Mouse (Mus musculus): Measurements from ENCODE around the gene Map4k3. TPM values are rescaled to one million over a fixed set of nuclear protein-coding genes. Genes with fewer than 3 reads are reported as not detected.
A peak's percentile ranks its signal among the peaks of the same experiment; 100 is the strongest.

The Map4k3 gene
- polyA plus RNA-seq, 1 experiment from 2014 or later: 38.2 TPM

- Histone ChIP-seq H3K4me3 (replicated peaks; ENCODE audit: low read length) (no peak overlapping the region), H3K27me3 (ENCODE audit: control insufficient read depth, insufficient read depth, low read length) (no peaks in the 10 kb centered on the region), H3K9me3 (ENCODE audit: control insufficient read depth, low read length) (no peaks in the 10 kb centered on the region), H3K4me1 (replicated peaks; ENCODE audit: control insufficient read depth, insufficient read depth, low read length) (no peaks in the 10 kb centered on the region), H3K27ac (no peak overlapping the region), H3K9ac (no peak overlapping the region), H3K4me2 (replicated peaks) (no peak overlapping the region), H3K36me3 (replicated peaks; ENCODE audit: control insufficient read depth, insufficient read depth) (peaks cover 85% of the 10 kb centered on the region)
- DNase-seq (ENCODE audit: low spot score) (peak; percentile 54), ATAC-seq (ENCODE audit: low FRiP score) (peak; percentile 37; the same call in 1 of the 2 replicates)
- 56% methylated on average over 13 of the region's 13 CpGs for WGBS
Measured at GRCm38 (mm10) chr17:80601371-80601770, 126.9 kb downstream of the Map4k3 start.

DNA sequence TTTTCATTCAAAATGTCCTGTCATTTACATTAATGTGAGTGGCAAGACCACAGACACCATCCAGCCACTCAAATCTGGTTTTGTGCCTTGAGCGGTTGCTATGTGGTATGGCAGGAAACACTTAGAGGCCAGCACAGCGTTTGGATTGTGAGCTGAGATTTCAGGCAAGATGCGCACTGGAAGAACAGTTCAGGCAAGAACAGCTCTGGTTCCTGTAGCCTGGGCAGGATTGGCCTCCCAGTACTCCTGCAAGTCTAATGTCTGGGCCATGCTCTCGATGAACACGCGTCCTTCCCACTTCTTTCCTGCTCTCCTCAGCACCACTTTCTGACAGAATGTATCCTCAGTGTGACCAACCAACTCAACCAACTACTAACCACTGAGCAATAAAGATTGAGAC, 145.2 kb downstream of the Map4k3 start:
- no peaks in the 10 kb centered on the region for H3K4me1 ChIP-seq (replicated peaks; ENCODE audit: control insufficient read depth, insufficient read depth, low read length)
- H3K9me3 ChIP-seq (ENCODE audit: control insufficient read depth, low read length): no peaks in the 10 kb centered on the region
- over 99% methylated on average over 6 of the region's 6 CpGs for WGBS
- DNase-seq (ENCODE audit: low spot score) (no peak), ATAC-seq (ENCODE audit: low FRiP score) (no peak)
- H3K4me2 ChIP-seq (replicated peaks): no peak overlapping the region
- peaks cover 66% of the 10 kb centered on the region for H3K36me3 ChIP-seq (replicated peaks; ENCODE audit: control insufficient read depth, insufficient read depth)
- H3K27ac ChIP-seq: no peak overlapping the region
- H3K27me3 ChIP-seq (ENCODE audit: control insufficient read depth, insufficient read depth, low read length): no peaks in the 10 kb centered on the region
- no peak overlapping the region for H3K4me3 ChIP-seq (replicated peaks; ENCODE audit: low read length)
- no peak overlapping the region for H3K9ac ChIP-seq

DNA sequence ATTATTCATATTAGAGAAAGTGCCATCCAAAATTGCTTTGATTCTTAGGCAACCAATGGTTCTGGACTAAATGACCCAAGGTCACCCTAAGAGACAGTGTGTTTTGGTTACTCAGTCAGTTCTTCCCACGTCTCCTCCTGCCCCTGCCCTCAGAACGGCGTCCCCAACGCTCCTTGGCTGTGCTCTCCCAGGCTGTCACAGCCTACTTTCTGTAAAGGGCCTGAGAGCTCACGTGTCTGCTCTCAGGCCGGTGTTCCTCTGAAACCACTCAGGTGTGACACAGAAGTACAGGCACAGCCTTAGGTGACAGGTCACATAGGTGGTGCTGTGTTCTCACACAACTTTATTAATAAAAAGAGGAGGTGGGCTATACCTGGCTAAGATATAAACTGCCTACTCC, 148.4 kb downstream of the Map4k3 start:
- H3K4me2 ChIP-seq (replicated peaks): no peak overlapping the region
- no peaks in the 10 kb centered on the region for H3K27me3 ChIP-seq (ENCODE audit: control insufficient read depth, insufficient read depth, low read length)
- H3K4me1 ChIP-seq (replicated peaks; ENCODE audit: control insufficient read depth, insufficient read depth, low read length): peaks cover 13% of the 10 kb centered on the region; the same call in 1 of the 2 replicates
- no peaks in the 10 kb centered on the region for H3K9me3 ChIP-seq (ENCODE audit: control insufficient read depth, low read length)
- 80% methylated on average over 6 of the region's 6 CpGs for WGBS
- no peak overlapping the region for H3K9ac ChIP-seq
- DNase-seq (ENCODE audit: low spot score) (no peak), ATAC-seq (ENCODE audit: low FRiP score) (no peak)
- H3K4me3 ChIP-seq (replicated peaks; ENCODE audit: low read length): no peak overlapping the region
- peaks cover 46% of the 10 kb centered on the region for H3K36me3 ChIP-seq (replicated peaks; ENCODE audit: control insufficient read depth, insufficient read depth)
- no peak overlapping the region for H3K27ac ChIP-seq

- 91% methylated on average over 9 of the region's 9 CpGs for WGBS
- no peak for ATAC-seq (ENCODE audit: low FRiP score)
Measured at GRCm38 (mm10) chr17:80579089-80579488, 149.2 kb downstream of the Map4k3 start.

GRCm38 (mm10) chr17:80578041-80578440, 150.2 kb downstream of the Map4k3 start:
- WGBS: 89% methylated on average over 1 of the region's 1 CpGs
- Histone ChIP-seq H3K9me3 (ENCODE audit: control insufficient read depth, low read length) (no peaks in the 10 kb centered on the region), H3K36me3 (replicated peaks; ENCODE audit: control insufficient read depth, insufficient read depth) (peaks cover 28% of the 10 kb centered on the region), H3K4me3 (replicated peaks; ENCODE audit: low read length) (no peak overlapping the region), H3K4me1 (replicated peaks; ENCODE audit: control insufficient read depth, insufficient read depth, low read length) (peaks cover 13% of the 10 kb centered on the region; the same call in 1 of the 2 replicates), H3K9ac (no peak overlapping the region), H3K4me2 (replicated peaks) (peak overlapping the region; percentile 88), H3K27ac (no peak overlapping the region), H3K27me3 (ENCODE audit: control insufficient read depth, insufficient read depth, low read length) (no peaks in the 10 kb centered on the region)
- ATAC-seq (ENCODE audit: low FRiP score): no peak
- no peak for DNase-seq (ENCODE audit: low spot score)

More at GRCm38 (mm10) chr17:80579089-80579488, 149.2 kb downstream of the Map4k3 start:
- Histone ChIP-seq H3K9me3 (ENCODE audit: control insufficient read depth, low read length) (no peaks in the 10 kb centered on the region), H3K27me3 (ENCODE audit: control insufficient read depth, insufficient read depth, low read length) (no peaks in the 10 kb centered on the region), H3K4me1 (replicated peaks; ENCODE audit: control insufficient read depth, insufficient read depth, low read length) (peaks cover 13% of the 10 kb centered on the region; the same call in 1 of the 2 replicates), H3K4me3 (replicated peaks; ENCODE audit: low read length) (no peak overlapping the region), H3K27ac (no peak overlapping the region), H3K4me2 (replicated peaks) (no peak overlapping the region), H3K36me3 (replicated peaks; ENCODE audit: control insufficient read depth, insufficient read depth) (peaks cover 39% of the 10 kb centered on the region), H3K9ac (no peak overlapping the region)
- no peak for DNase-seq (ENCODE audit: low spot score)

- H3K4me2 ChIP-seq (replicated peaks): peak within 1 kb of the TSS; percentile 88
- H3K9ac ChIP-seq: peak within 1 kb of the TSS; percentile 61
- DNase-seq (ENCODE audit: low spot score) (no peak), ATAC-seq (ENCODE audit: low FRiP score) (peak; percentile 38; the same call in 1 of the 2 replicates)
- peak within 1 kb of the TSS; percentile 4; the same call in 1 of the 2 replicates for H3K27ac ChIP-seq
- WGBS: 68% methylated on average over 15 of the region's 15 CpGs
- no peaks in the 10 kb centered on the region for H3K9me3 ChIP-seq (ENCODE audit: control insufficient read depth, low read length)
- peaks cover 24% of the 10 kb centered on the region for H3K36me3 ChIP-seq (replicated peaks; ENCODE audit: control insufficient read depth, insufficient read depth)
- H3K4me1 ChIP-seq (replicated peaks; ENCODE audit: control insufficient read depth, insufficient read depth, low read length): peaks cover 13% of the 10 kb centered on the region; the same call in 1 of the 2 replicates
- no peaks in the 10 kb centered on the region for H3K27me3 ChIP-seq (ENCODE audit: control insufficient read depth, insufficient read depth, low read length)
- H3K4me3 ChIP-seq (replicated peaks; ENCODE audit: low read length): peak within 1 kb of the TSS; percentile 36
Measured at GRCm38 (mm10) chr17:80577639-80578038, 150.6 kb downstream of the Map4k3 start, which contains the start of gene Cdkl4. Gene Cdkl4 (minus strand): TSS chr17:80577813.

DNA sequence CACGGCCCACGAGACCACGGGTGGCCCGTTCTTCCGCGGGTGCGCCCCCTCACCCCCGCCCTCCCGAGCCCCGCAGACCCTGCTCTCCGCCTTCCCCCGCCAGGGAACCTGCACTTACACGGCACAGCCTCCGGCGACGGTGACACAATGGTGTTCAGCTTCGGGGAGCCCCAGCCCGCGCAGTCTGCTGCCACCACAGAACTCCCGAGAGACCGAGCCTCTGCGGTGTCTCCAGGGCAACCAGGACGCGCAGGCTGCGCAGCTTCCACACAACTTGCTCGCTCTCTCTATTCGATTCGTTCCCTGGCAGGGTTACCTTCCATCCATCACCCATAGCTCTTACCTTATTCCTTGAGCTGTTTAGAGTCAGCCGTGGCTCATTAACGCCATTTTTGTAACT, 151.1 kb downstream of the Map4k3 start:
- H3K4me3 ChIP-seq (replicated peaks; ENCODE audit: low read length): peak overlapping the region; percentile 36
- peaks cover 20% of the 10 kb centered on the region for H3K36me3 ChIP-seq (replicated peaks; ENCODE audit: control insufficient read depth, insufficient read depth)
- peak; percentile 92 for ATAC-seq (ENCODE audit: low FRiP score)
- H3K4me1 ChIP-seq (replicated peaks; ENCODE audit: control insufficient read depth, insufficient read depth, low read length): peaks cover 13% of the 10 kb centered on the region; the same call in 1 of the 2 replicates
- peak; percentile 77 for DNase-seq (ENCODE audit: low spot score)
- peak overlapping the region; percentile 61 for H3K9ac ChIP-seq
- peak overlapping the region; percentile 88 for H3K4me2 ChIP-seq (replicated peaks)
- under 1% methylated on average over 29 of the region's 30 CpGs for WGBS
- H3K9me3 ChIP-seq (ENCODE audit: control insufficient read depth, low read length): no peaks in the 10 kb centered on the region
- peak overlapping the region; percentile 4; the same call in 1 of the 2 replicates for H3K27ac ChIP-seq
- H3K27me3 ChIP-seq (ENCODE audit: control insufficient read depth, insufficient read depth, low read length): no peaks in the 10 kb centered on the region

- DNase-seq (ENCODE audit: low spot score) (no peak), ATAC-seq (ENCODE audit: low FRiP score) (no peak)
- no peak overlapping the region for H3K4me2 ChIP-seq (replicated peaks)
- H3K9ac ChIP-seq: no peak overlapping the region
- no peak overlapping the region for H3K4me3 ChIP-seq (replicated peaks; ENCODE audit: low read length)
- H3K27me3 ChIP-seq (ENCODE audit: control insufficient read depth, insufficient read depth, low read length): no peaks in the 10 kb centered on the region
- WGBS: 74% methylated on average over 7 of the region's 7 CpGs
- peaks cover 4% of the 10 kb centered on the region; the same call in 1 of the 2 replicates for H3K36me3 ChIP-seq (replicated peaks; ENCODE audit: control insufficient read depth, insufficient read depth)
- no peaks in the 10 kb centered on the region for H3K9me3 ChIP-seq (ENCODE audit: control insufficient read depth, low read length)
- no peak overlapping the region for H3K27ac ChIP-seq
- peaks cover 13% of the 10 kb centered on the region; the same call in 1 of the 2 replicates for H3K4me1 ChIP-seq (replicated peaks; ENCODE audit: control insufficient read depth, insufficient read depth, low read length)
Measured at GRCm38 (mm10) chr17:80575008-80575407, 153.3 kb downstream of the Map4k3 start.

DNA sequence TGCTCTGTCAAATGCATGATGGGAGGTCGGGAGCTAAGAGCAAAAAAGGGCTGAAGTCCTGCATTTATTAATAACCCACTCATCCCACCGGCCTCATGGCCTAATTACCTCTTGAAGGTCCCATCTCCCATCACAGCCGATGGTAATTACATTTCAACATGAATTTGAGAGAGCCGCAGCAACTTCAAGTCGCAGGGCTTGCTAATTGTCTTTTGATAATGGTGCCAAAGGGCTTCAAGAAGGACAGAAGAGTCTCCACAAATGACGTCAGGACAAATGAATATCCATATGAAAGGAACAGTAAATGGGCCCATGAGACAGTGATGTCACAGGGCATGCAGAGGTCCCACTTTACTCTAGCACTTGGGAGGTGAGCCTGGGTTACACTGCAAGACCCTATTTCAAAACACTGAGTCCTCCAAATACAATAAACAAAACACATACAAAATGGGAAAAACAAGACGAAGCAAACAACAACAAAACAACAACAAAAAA, 153.8 kb downstream of the Map4k3 start:
- Histone ChIP-seq H3K4me3 (replicated peaks; ENCODE audit: low read length) (no peak overlapping the region), H3K36me3 (replicated peaks; ENCODE audit: control insufficient read depth, insufficient read depth) (no peaks in the 10 kb centered on the region), H3K9me3 (ENCODE audit: control insufficient read depth, low read length) (no peaks in the 10 kb centered on the region), H3K4me1 (replicated peaks; ENCODE audit: control insufficient read depth, insufficient read depth, low read length) (peaks cover 13% of the 10 kb centered on the region; the same call in 1 of the 2 replicates), H3K9ac (no peak overlapping the region), H3K27me3 (ENCODE audit: control insufficient read depth, insufficient read depth, low read length) (no peaks in the 10 kb centered on the region), H3K27ac (no peak overlapping the region), H3K4me2 (replicated peaks) (no peak overlapping the region)
- WGBS: 52% methylated on average over 7 of the region's 7 CpGs
- ATAC-seq (ENCODE audit: low FRiP score) (no peak), DNase-seq (ENCODE audit: low spot score) (no peak)

All from hindbrain, embryonic 14.5 days (tissue).